26 mouse cellular contexts compared by ENCODE assay signal in the genomic region with DNA sequence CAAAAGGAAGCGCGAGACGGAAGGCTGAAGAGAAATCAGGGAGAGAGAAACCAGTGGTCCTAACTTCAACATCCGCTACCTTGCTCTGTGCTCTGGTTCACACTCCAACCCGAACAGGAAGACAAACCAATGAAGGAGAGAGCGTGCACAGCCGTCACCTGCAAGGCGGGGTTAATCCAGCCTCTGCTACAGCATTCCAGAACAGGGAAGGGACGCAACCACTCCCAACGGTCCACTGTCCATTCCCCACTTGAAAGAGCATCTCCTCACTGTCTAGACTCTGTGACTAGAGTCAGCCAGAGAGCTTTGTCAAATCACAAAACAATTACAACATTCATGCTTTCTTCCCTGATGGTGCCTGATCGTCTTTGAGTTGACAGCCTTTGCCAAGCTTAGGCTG.
"Had no signal": no experiment of that assay in that cellular context is flagged by ENCODE, and none has a peak within 500 bp of the region (broad histone marks: within the 10 kb centered on the region; RNA-seq: fewer than 3 reads in every experiment).

No protein-coding gene starts in this region.

- H3K9ac ChIP-seq: heart, embryonic 12.5 days; hindbrain, embryonic 13.5 days; hindbrain, embryonic 15.5 days; limb, embryonic 13.5 days; limb, embryonic 15.5 days; liver, embryonic 13.5 days; liver, embryonic 15.5 days; liver, postnatal 0 days had no signal

- H3K36me3 ChIP-seq: hindbrain, embryonic 15.5 days; liver, embryonic 13.5 days; liver, embryonic 15.5 days had no signal

- H3K4me3 ChIP-seq: gastrocnemius, adult 2 months; heart, embryonic 10.5 days; heart, embryonic 12.5 days; hindbrain, embryonic 10.5 days; hindbrain, embryonic 13.5 days; hindbrain, embryonic 15.5 days; layer of hippocampus, adult 2 months; left cerebral cortex, adult 2 months; limb, embryonic 13.5 days; limb, embryonic 15.5 days; liver, embryonic 13.5 days; liver, embryonic 15.5 days had no signal

- H3K27ac ChIP-seq: gastrocnemius, adult 2 months; heart, embryonic 10.5 days; hindbrain, embryonic 10.5 days; hindbrain, embryonic 13.5 days; hindbrain, embryonic 15.5 days; hindbrain, postnatal 0 days; layer of hippocampus, adult 2 months; left cerebral cortex, adult 2 months; limb, embryonic 13.5 days; limb, embryonic 15.5 days; liver, embryonic 13.5 days; liver, embryonic 15.5 days had no signal

- ATAC-seq: hindbrain, postnatal 0 days; liver, postnatal 0 days had no signal

- H3K9me3 ChIP-seq: heart, embryonic 10.5 days; hindbrain, embryonic 13.5 days; hindbrain, embryonic 15.5 days; limb, embryonic 13.5 days; limb, embryonic 15.5 days; liver, embryonic 13.5 days; liver, embryonic 15.5 days had no signal

- DNase-seq: gastrocnemius, adult 2 months; gastrocnemius, postnatal 10 days; gastrocnemius, postnatal 25 days; heart, adult 18-20 months; heart, postnatal 10 days; heart, postnatal 4 days; kidney, adult 18-20 months; kidney, adult 8-10 months; kidney, postnatal 10 days; kidney, postnatal 25 days; kidney, postnatal 4 days; left cerebral cortex, postnatal 4 days; liver, embryonic 13.5 days; liver, postnatal 0 days had no signal

- H3K4me2 ChIP-seq: heart, embryonic 12.5 days; hindbrain, embryonic 13.5 days; hindbrain, embryonic 15.5 days; limb, embryonic 13.5 days; limb, embryonic 15.5 days; liver, embryonic 11.5 days; liver, embryonic 13.5 days; liver, embryonic 15.5 days had no signal

- H3K27me3 ChIP-seq: heart, embryonic 12.5 days; hindbrain, embryonic 13.5 days; hindbrain, embryonic 15.5 days; limb, embryonic 13.5 days; limb, embryonic 15.5 days had no signal
